Mouse (Mus musculus) gastrocnemius, postnatal 36 days (tissue): ENCODE measurements around the gene Rxra. TPM values are rescaled to one million over a fixed set of nuclear protein-coding genes. Genes with fewer than 3 reads are reported as not detected.
A peak's percentile ranks its signal among the peaks of the same experiment; 100 is the strongest.

Experiments
- DNase-seq, 2 experiments: peaks; one replicate each; pipeline ENCODE4 v3.0.0; 2022
- intact Hi-C: fragments of 180-260 bp; cut with DNase I; formaldehyde crosslinking; loops from one replicate; pipeline ENCODE4 v1.15.1; 2025
- total RNA-seq, 2 experiments: library from RNA; stranded (reverse); gene quantifications; 2 replicates each; pipeline ENCODE4 v1.2.3; 2021

The Rxra gene
- total RNA-seq, 2 experiments from 2014 or later, result 95.6 to 103 TPM

DNA sequence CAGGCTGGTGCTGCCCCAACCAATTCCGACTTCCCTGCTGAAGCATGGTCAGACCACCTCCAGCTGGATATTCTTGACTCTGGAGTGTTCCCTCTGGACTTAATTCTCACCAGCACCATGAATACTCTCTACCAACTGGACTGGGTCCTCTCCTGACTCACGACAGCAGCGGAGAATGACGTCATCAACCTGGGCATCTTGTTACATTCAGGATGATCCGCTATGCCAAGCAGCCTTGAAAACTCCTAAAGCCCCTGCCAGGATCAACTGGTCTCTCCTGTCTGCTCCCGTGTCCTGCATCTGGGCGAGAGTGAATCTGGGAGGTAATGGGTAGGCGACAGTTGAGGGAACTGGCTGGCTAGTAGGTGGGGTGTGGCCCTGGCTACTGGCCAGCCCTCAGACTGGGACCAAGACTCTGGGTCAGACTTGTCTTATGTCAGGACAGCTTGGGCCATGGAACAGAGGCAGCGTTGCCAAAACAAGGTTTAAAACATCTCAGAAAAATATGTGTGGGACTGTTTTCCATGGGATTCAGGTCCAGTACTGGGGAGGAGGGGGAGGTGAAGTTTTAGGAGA lies 103.1 kb downstream of the Rxra start:
- intact Hi-C loops, result no loop called here
- peak; percentile 65 to 72 for DNase-seq

DNA sequence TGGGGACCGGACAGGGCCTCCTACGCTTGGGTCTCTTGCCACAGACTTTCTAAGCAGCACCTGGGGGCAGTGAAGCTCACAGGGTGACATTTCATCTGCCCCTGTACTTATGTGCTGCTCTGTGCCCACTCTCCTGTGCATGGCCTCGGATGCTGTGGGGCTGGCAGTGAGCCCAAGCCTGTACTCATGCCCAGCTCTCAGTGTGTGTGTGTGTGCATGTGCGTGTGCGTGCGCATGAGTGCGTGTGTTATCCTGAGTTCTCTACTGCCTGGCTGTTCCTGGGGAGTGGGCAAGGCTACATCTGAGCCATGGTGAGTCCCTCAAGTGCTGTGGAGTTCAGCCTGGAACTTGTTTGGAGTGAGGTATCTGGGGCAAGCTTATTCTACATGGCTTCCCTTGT lies 103.9 kb downstream of the Rxra start:
- DNase-seq, result no peak
- intact Hi-C loops, result no loop called here

DNA sequence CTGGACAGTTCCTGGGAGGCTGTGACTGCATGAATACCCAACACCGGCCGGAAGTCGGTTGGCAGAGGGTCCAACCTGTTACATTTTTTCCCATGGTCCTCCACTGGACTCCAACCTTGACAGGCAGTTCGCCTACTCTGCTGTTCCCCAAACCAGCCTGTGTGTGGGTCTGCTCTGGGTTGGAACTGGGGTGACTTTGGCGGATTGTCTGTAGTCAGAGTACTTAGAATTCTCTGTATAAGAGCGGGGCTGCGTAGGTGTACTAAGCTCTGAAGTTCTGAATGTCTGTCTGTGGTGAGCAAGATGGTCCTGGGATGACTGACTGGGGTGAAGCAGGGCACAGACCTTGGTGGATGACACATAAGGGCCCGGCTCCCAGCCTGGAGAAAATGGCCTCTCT lies 109.1 kb downstream of the Rxra start:
- intact Hi-C loops, result no loop called here
- DNase-seq, result no peak

DNA sequence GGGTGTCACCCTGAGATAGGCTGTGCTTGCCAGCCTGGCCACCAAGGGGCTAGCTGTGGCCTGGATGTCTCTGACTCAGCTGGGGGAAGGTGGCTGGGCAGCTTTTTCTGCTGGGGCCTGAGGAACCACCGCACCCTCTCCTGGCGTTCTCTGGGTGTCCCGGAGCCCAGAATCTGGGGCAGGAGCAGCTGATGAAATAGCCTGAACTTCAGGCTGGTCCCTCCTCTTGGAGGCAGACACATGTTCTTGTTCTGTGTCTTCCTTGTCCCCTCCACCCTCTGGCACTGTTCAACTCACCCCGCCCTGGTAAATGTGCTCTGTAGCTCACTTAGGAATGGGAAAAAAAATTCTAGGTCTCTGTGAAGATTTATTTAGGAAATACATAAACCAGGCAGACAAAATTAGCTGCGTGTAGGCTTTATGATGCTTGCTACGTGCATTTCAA lies 109.8 kb downstream of the Rxra start:
- intact Hi-C loops, result no loop called here
- DNase-seq, result peak in 1 of 2 experiments; percentile 66

DNA sequence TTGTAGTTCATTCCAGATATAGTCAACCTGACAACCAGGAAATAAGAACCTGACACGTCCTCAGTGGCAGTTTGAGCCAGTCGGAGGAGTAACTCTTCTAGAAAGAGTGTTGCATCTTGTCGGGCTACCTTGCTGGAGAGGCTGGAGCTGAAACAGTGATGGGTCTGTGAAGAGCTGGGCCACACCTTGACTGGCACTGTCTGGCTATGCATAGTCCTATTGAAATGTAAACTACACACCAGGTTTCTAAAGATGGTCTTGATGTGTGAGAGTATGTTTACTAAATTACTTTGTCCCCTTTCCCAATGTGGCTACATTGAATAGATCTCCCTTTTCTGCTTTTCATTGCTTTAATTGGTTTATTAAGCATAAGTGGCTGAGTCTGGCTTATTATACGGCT lies 115.3 kb downstream of the Rxra start:
- DNase-seq, result no peak
- intact Hi-C loops, result no loop called here

DNA sequence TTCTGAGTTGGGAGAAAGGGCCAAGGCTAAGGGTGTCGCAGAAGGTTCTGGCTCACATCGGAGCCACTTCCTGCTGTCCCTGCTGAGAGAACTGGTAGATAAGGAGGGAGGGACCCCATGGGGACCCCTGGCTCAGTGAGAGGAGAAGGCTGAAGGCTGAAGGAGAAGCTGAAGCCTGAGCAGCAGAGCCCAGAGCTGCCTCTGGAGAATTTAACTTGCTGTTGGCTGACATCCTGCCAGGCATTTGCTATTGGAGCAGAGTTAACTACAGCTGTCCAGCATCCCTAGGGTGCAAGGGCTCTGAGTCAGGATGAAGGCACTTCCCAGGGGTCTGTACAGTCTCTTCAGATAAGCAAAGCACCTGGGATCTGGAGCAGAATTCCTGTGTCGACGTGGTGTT lies 122.8 kb downstream of the Rxra start:
- intact Hi-C loops, result no loop called here
- DNase-seq, result peak; percentile 33 to 47

DNA sequence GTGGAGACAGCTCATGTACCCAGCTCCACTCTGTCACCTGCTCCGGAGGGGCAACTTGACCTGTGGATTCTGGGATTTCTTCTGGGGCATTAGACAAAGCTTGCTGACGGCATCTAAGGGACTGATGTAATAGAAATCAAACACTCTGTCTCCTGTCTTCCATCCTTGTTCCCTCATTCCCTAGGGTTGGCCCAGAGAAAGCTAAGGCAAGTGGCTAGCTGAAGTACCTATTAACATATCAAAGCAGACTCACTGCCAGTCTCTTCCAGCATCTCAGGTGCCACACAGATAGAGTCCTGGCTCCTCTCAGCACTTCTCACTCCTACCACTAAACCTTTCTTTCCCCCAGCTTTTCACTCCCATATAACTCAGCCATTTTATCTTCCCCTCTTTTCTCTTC lies 124.8 kb downstream of the Rxra start:
- intact Hi-C loops, result no loop called here
- no peak for DNase-seq

DNA sequence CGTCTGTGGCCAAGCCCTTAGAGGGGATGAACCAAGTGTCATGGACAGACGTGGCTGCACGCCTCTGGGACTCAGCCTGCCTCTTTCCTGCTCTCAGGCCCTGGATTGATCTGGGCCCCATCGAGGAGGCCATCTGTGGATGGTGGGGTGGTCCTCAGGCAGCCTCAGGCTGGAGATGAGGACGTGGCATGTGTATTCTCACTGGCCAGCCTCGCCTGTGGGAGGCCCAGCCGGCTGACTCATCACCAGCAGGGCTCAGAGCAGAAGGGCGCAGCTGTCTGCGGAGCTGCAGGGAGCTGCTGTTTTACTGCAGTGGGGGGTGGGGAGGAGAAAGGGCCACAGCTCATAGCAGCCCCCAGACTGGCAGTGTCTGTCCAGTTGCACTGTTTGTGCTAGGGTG lies 126.3 kb downstream of the Rxra start:
- intact Hi-C loops, result no loop called here
- DNase-seq, result peak; percentile 52 to 58

DNA sequence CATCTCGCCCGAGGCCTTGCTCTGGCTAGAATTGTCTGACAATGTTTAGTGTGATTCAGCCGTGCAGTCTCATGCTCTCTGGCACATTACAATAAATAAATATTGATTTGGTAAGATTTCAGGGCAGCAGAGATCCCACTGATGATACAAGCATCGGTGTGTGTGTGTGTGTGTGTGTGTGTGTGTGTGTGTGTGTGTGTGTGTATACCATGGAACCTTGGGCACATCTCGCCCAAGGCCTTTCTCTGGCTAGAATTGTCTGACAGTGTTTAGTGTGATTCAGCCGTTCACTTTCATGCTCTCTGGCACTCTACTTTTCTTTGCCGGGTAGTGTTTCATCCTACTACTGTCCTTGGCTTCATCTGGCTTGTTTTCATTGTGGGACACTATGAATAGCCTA lies 130.5 kb downstream of the Rxra start:
- intact Hi-C loops, result no loop called here
- no peak for DNase-seq

DNA sequence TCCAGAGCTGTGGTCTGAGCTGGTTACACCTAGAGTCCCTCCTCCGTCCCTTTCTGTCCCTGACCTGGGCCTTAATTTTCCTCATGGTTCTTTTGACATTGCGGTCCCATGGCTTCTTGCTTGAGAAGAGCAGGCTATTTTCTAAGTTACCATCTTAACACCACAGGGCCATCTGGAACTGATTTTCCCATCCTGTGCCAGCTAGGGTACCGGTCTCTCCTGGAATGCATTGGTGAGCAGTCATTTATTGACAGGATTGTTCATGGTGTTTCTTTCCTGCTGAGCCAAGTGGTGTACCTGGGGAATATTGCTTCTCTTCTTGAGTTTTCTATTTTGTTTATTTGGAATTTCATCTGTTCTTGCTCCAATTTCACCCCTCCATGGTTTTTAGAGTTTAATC lies 131.4 kb downstream of the Rxra start:
- intact Hi-C loops, result no loop called here
- DNase-seq, result no peak

DNA sequence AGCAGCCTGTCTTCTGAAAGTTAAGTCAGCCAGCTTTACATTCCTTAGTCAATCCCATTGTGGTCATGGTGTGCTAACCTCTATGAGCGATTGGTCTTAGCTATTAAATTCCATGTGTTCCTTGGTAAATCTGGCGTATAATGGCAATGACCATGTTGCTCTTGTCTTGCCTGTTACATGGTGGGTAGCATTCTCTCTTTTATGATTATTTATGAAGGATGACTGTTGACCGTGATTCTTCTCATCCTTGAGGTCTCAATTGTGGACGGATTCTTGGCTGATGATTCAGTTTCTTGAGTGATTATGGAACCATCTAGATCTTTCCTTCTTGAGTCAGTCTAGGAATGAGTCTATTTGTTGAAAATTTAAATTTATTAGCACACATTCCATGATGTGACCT lies 133.7 kb downstream of the Rxra start:
- DNase-seq, result no peak
- intact Hi-C loops, result no loop called here

Other genes starting within 250 kb of the Rxra start
- 1 to 10 TPM; 3.1 to 3.9 TPM for gene Vav2, start 249.4 kb upstream of the Rxra start, total RNA-seq
- 1 to 10 TPM; 1.0 TPM for gene Brd3os, start 234.1 kb upstream of the Rxra start, total RNA-seq
- 10 to 100 TPM; 18.7 to 19.5 TPM for gene Brd3, start 168.8 kb upstream of the Rxra start, total RNA-seq
- gene Wdr5, start 161.3 kb upstream of the Rxra start, total RNA-seq, result 10 to 100 TPM; 14.5 to 16.8 TPM
- gene Col5a1, start 210.0 kb downstream of the Rxra start, total RNA-seq, result 10 to 100 TPM; 35.4 to 46.1 TPM